Mouse (Mus musculus) 3134 (cell line): ENCODE results near the gene Cdc42.

Experiments
- DNase-seq: peaks from one replicate; pipeline ENCODE4 v3.0.0-alpha.2; 2011; ENCODE audit warnings: low spot score; ENCODE audit not compliant: insufficient read length; ENCODE audit errors: extremely low read depth

The Cdc42 gene

DNA sequence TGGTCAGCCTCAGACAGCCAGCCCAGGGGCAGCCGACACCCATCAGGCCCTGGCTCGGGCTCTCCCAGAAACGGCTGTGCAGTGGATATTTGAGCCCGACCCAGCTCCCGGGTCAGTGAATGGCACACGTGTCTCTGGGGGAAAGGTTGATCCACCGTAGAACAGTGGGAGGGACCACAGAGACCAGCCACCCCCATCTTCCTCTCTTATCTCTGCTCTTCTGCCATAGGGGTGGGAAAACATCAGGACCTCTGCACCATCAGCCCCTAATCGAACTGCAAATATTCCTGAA, 70.9 kb downstream of the Cdc42 start:
- no peak for DNase-seq

- peak; percentile 75 for DNase-seq
Measured at GRCm38 (mm10) chr4:137285876-137286661, 71.5 kb downstream of the Cdc42 start.

GRCm38 (mm10) chr4:137283407-137283732, 74.2 kb downstream of the Cdc42 start:
- DNase-seq, result no peak

- DNase-seq, result peak; percentile 50
Measured at GRCm38 (mm10) chr4:137282584-137283406, 74.7 kb downstream of the Cdc42 start.

DNA sequence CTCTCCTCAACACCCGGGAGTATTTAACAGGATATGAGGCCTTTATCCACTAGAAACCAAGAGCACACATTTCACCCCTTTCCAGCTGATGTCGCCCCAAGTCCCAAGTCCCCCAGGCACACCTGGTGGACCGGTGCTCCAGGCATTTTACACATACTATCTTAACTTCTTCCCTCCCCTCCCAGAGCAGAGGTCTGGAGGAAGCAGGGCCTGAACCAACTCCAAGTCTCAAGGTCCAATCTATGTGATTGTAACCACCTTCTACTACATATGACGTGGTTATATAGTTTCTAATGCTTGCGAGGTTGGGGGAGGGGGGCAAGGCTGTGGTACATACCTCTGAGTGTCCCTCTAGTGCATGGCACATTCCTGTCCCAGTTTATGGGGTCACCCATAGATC, 75.4 kb downstream of the Cdc42 start:
- no peak for DNase-seq

- no peak for DNase-seq
Measured at GRCm38 (mm10) chr4:137281273-137281672, 76.2 kb downstream of the Cdc42 start.

DNA sequence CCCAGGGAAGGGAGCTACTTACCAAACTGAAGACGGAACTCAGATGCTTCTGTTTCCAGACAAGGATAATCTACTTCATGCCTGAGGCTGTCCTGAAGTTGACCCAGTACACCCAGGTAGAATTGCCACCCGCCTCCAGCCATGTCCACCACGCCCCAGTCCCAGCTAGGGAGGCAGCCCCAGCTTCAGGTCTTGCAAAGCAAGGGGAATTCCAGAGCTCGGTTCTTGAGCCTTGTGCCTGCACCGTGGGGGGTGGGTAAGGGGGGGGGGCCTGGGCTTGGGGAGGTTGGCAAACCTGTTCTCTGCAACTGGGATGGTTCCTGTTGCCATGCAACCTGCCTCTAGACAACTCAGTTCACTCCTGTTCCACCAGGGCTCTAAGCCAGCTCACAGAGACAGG, 78.2 kb downstream of the Cdc42 start:
- DNase-seq, result no peak

DNA sequence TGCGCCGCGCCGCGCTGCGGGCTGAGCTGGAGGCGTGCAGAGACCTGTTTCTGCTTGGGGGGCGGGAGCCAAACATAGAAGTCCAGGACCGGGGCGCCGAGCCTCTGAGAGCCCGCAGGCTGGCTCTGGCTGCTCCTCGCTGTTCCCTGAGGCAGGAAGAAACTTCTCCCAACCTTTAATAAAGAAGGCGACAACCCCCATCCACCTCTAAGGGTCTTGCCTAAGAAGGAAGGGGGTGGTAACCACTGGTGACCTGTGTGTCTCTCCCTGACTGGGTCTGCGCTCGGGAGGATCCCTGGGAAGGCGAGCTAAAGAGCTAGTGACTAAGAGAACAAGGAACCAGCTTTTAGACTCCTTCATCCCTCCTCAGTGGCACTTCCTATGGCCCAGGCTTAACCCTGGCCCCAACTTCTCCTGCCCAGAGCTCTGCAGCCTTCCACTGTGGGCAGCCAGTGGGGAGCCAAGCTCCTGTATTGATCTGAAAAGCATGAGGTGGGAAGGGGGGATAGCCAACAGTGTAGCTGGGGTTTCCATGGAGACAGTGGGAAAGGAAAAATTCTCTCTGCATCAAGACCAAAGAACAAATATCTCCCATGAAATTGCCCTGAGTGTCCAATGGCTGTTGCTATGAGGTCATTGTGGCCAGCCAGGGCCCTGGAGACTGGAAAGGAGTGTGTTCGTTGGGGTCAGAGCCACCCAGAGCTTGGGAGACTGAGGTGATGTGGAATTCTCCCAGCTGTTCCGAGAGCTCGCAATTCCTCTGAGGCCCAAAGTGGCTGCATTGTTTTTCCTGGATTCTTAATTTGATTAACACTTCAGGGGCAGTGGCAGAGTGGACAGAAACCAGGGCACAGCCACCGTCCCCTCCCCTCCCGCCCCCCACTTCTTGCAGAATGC, 79.1 kb downstream of the Cdc42 start:
- DNase-seq, result no peak

GRCm38 (mm10) chr4:137277600-137278143, 79.8 kb downstream of the Cdc42 start:
- DNase-seq, result no peak

DNA sequence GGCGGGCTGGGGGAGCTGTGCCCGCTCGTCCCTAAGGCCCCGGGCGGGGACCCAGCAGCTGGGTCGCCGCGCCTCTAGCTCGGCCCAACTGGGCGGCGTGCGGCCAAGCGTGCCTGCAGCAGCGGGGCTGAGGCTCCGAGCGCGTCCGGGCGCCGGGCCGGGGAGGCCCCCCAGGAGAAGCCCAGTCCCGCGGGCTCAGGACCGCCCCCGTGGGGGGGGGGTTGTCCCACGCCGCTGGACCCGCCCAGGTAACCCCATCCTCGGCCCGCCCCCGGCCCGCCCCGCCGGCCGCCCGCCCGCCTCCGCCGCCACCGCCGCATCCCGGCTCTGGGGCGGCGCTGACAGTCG, 80.4 kb downstream of the Cdc42 start, which contains the start of gene Wnt4:
TSS of gene Wnt4 (plus strand) at position 324 of the 348 bp plus-strand sequence.
- no peak for DNase-seq

DNA sequence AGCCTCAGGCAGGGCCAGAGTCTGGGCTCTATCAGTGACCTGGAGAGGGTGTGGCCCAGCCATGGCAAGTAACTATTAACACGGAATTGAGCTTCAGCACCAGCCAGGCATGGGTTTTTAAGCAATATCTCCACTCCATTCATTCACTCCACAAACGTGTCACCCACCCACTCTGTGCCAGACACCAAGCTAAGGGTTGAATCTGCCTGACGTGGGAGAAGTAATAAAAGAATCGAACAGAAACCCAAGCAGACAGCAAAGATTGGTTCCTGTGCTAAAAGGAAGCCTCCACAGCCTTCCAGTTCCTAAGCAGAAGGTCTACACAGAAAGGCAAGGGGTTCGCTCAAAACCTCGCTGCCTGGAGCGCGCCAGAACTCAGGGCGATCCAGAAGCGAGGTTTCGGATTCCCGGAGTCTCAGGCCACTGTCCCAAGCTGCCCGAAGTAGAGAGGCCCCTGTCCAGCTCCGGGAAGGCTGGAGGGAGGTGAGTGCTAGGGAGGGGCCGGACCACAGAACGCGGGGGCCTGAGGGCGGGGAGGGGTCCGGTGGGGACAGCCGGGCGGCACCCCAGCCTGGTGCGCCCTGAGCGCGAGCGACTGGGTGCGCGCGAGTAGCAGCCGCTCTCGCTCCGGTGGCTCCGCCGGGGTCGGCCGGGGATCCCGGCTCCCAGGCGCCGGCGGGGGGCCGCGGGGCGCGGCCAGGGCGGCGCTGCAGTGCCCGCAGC, 80.9 kb downstream of the Cdc42 start:
- DNase-seq, result no peak

DNA sequence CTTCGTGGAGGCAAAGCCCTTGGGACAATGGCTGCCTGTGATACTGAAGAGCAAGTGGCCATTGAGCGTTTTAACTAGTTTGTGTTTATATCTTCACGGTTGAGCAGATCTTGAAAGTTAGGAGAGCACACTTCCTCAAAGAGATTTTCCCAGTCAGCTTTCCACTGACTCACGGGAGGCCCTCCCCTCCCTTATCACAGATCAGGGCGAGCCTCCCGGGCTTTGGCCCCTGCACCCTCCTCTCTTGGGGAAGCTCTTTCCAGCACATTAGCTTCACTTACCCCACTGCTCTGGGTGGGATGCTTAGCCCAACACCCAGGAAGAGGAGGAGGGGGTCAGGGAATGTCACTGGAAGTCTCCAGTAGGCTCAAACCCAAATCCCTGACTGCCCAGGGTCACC, 83.2 kb downstream of the Cdc42 start:
- DNase-seq, result no peak

- no peak for DNase-seq
Measured at GRCm38 (mm10) chr4:137271856-137272255, 85.7 kb downstream of the Cdc42 start.
